Mouse (Mus musculus): ENCODE data around the gene A4gnt.

The A4gnt gene

DNA sequence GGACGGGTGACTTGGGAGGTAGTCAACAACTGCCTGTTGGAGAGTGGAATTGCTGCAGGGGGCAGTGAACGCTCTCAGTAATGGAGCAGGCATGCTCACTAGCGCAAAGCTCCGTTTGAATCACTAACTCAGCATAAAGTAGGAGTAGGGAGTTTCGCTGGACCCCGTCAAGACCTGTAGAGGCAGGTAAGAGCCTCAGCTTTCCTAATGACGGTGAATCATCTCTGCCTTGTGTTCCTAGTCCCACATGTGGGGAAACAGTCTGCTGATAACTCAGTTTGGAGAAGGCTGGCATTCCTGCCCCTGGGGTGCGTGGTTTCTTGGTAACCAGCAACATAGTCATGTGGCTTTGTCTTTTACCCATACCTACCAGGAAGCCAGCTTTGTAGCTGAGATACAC lies 20.0 kb downstream of the A4gnt start:
- peak in 1 of 2 experiments; percentile 72 for DNase-seq (ENCODE audit: low spot score in 2 of 2)

DNA sequence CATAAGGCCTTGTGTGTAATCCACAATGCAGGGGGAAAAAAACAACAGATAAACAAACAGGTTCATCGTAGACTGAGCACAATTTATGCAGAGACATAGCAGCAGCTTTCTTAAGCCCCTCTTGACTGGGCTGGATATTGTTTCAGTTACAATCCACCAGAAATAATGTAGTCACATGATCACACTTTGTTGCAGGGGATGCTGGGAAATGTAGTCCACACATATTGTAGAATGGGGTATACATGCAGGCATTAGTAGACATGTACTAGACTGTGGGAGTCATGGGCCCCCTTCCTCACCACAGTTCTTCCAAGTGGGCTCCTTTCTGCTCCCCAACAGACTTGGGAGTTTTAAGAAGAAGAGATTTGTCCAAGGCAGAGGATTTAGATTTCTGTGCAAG lies 24.5 kb downstream of the A4gnt start:
- DNase-seq (ENCODE audit: low spot score in 2 of 2), result no peak

- no peak for DNase-seq (ENCODE audit: low spot score in 2 of 2)
Measured at GRCm38 (mm10) chr9:99637227-99637626, 24.9 kb downstream of the A4gnt start.

- no peak for DNase-seq (ENCODE audit: low spot score in 2 of 2)
Measured at GRCm38 (mm10) chr9:99637736-99638135, 25.4 kb downstream of the A4gnt start.

DNA sequence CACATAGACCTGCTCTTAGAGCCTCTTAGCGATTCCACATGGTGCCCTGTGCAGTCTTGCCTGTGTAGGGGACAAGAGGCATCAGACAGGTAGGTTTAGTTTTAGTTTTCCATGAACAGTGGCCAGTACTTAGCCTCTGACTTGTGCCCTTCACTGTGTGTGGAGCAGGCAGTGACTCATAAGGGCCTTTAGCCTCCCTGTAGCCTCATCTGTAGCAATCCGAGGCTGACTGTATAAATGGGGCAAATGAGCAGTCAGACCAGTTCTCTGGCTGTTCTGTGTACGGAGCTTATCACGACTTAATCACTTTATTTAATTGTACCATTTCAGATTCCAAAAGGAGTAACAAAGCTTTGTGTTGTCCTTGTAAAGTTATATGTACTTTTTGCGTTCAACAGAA lies 27.7 kb downstream of the A4gnt start:
- DNase-seq (ENCODE audit: low spot score in 2 of 2), result peak in 1 of 2 experiments; percentile 69

DNA sequence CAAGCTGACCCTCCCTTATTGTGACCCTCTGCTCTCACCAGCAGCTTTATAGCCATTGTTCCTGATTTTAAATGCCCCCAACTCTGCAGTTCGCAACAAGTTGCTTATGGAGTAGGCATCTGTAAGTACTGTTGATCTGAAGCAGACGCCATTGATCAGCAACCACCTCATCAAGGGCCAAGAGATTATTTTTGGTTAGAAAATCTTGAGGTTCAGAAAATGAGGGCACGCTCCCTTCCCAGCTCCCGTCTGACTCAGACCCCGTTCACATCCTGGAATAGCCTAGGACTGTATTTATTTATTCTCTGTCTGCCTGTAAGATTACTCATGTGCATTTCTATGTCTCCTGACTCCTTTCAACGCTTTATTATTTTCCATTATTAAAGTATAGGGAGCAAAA lies 33.1 kb downstream of the A4gnt start:
- no peak for DNase-seq (ENCODE audit: low spot score in 2 of 2)

DNA sequence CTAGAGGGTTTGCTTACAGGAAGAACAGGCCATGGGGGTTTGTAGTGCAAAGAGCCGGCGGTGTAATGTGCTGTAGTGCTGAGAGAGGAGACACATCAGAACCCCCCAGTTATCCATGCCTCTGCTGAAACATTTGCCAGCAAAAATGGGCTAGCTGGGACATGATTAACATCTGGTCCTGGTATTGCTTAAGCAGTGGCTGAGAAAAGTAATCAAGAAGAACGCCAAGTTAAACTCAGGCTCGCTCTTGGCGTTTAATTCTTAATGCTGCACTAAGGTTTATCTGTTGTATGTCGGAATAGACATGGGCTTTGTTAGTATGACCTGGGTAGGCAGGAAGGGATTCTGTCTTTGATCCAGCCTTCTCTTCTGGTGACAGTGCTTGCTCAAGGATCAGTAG lies 33.8 kb downstream of the A4gnt start:
- no peak for DNase-seq (ENCODE audit: low spot score in 2 of 2)

DNA sequence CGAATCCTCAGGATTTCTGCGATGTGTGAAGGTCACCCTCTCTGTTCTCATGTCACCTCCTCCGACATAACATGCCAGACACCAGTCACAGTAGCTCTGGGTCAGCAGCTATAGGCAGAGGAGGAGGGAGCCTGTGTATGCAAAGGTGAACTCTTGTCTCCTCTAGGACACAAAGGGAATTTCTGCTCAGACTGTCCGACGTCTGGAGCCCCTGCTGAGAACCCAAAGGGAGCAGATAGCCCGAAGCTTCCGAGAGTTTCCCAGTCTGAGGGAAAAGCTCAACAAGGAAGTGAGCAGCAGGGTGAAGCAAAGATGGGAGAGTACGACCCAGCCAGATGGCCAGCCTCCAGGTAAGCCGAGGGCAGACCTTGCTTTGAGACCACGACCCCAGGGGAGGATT lies 48.5 kb downstream of the A4gnt start:
- DNase-seq (ENCODE audit: low spot score in 2 of 2), result no peak

DNA sequence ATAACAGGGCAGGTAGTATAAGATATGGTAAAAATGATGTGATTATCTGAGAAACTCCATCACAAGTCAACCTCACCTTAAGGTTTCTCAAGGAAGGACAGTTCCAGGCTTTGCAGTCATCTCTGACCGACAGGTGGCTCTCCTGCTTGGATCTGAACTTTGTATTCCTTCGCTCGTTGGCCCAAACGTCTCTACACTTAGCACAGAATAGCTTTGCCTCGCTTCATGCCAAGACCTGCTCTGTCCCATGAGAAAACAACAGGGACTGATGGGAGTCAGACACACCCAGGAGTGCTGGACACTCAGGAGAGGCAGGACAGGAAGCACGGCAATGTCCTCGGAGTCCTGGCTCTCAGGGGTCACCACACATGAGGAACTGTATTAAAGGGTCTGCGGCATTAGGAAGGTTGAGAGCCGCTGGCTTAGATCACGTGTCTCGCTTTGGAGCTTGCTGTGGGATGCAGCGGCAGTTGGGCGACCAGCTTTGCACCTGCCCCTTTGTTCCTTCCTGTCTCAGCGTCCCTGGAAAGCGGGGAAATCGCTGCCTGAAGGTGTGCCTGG lies 49.4 kb downstream of the A4gnt start:
- DNase-seq (ENCODE audit: low spot score in 2 of 2), result peak; percentile 44 to 47

DNA sequence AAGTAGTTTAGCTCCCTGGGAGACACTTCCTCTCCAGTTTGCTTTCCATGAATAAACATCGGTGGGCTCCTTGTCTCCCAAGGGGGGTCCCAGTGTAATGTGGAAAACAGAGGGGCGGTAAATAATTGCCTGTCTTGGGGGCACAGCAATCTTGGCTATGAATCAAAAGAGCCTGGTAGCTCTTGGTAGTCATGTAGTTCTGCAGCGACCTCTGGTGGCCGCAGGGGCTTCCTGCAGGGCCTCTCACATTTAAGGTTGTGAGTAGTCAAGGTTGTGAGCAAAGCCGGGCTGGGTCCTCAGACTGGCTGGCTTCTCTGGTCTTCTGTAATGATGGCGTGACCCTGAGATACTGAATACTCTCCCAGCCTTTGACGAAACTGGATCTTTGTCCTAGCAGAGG lies 50.1 kb downstream of the A4gnt start:
- peak; percentile 35 to 54 for DNase-seq (ENCODE audit: low spot score in 2 of 2)

- DNase-seq (ENCODE audit: low spot score in 2 of 2), result no peak
Measured at GRCm38 (mm10) chr9:99662887-99663286, 50.6 kb downstream of the A4gnt start.

- no peak for DNase-seq (ENCODE audit: low spot score in 2 of 2)
Measured at GRCm38 (mm10) chr9:99667596-99667995, 55.3 kb downstream of the A4gnt start.

DNA sequence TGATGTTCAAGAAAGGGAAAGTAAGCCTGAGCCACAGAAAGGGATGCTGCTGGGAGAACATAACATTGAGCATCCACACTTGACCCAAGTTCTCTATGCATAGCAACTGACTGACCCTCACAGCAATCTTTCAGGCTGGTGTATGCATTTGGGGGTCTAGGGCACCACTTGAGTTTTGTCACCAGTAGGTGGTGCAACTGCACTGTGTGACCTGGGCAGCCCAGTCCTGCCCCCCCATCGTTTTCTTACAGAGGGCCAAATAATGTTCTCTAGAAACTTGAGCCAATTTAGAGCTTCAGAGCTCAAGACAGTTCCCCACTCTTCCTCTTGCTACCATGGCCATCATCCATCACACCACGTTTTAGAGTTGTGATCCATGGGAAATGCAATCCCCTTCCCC lies 59.3 kb downstream of the A4gnt start:
- DNase-seq (ENCODE audit: low spot score in 2 of 2), result no peak

Data from urinary bladder, adult 18-20 months (tissue).